8 mouse cellular contexts compared by ENCODE assay signal in the genomic region with DNA sequence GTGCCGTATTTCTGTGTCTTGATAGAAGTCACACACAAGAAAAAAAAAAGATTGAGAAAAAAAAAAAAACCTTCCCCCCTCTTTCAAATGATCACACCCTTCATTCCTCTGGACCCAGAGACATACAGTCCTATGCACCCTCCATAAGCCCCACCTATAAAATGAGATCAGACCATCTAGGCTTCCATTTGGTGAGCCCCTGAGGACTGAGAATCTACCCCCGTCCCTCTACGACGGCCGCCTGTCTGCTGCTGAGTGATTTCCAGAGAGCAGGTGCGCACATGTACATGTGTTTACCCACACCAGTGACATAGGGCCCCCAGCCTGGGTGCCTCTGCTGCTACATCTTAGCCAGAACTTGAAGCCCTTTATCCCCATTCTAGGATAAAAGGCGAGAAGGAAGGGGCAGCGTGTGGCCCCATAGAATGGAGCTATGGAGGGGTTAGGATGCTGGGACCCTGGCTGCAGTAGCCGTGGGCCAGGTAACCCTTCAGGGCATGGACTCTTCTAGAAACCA. TPM values are rescaled to one million over a fixed set of nuclear protein-coding genes. Genes with fewer than 3 reads are reported as not detected.
DNase-seq lines count a peak whose midpoint lies in the region; ATAC-seq and TF ChIP-seq lines count a peak whose summit lies in the region.

No protein-coding gene starts in this region.

- TF ChIP-seq EP300 in liver, postnatal 0 days (IDR thresholded peaks at IDR 0.05; ENCODE audit: low read depth), result no peak

- no peak for DNase-seq in liver, adult 2 months (ENCODE audit: extremely low read depth, low read depth, low spot score)
- no peak for DNase-seq in liver
- DNase-seq in liver, postnatal 0 days, result no peak
- peak; percentile 67 to 72 for DNase-seq in thymus, postnatal 10 days (ENCODE audit: low spot score in 2 of 2)
- DNase-seq in frontal cortex, postnatal 36 days (ENCODE audit: low spot score in 2 of 2), result no peak
- DNase-seq in ovary, adult 18-20 months (ENCODE audit: low spot score), result no peak

- peaks cover 24% of the 10 kb centered on the region for H3K4me1 ChIP-seq in liver, adult 2 months (ENCODE audit: control insufficient read depth, insufficient read depth, low read length)
- H3K4me1 ChIP-seq in hindbrain, embryonic 12.5 days, result peaks cover 35% of the 10 kb centered on the region
- H3K4me1 ChIP-seq in liver, postnatal 0 days (ENCODE audit: insufficient read depth), result peaks cover 49% of the 10 kb centered on the region

- H3K9me3 ChIP-seq in hindbrain, embryonic 12.5 days (replicated peaks), result no peaks in the 10 kb centered on the region
- H3K9me3 ChIP-seq in liver, postnatal 0 days (ENCODE audit: low read length), result no peaks in the 10 kb centered on the region

- TF ChIP-seq CTCF in liver, adult 2 months (IDR thresholded peaks at IDR 0.05; ENCODE audit: low read depth, low read length), result no peak
- TF ChIP-seq CTCF in liver, postnatal 0 days (IDR thresholded peaks at IDR 0.05; ENCODE audit: low read depth), result no peak

- peak overlapping the region; percentile 55; the same call in 1 of the 2 replicates for H3K4me3 ChIP-seq in liver, adult 2 months (ENCODE audit: insufficient read depth, low read depth, low read length)
- no peak overlapping the region for H3K4me3 ChIP-seq in hindbrain, embryonic 12.5 days
- 0 out of 2 replicates have a peak overlapping the region, but pooled peaks have one; percentile 46 for H3K4me3 ChIP-seq in liver, postnatal 0 days (ENCODE audit: low read depth, low read length)

- peak; percentile 2; the same call in 1 of the 2 replicates for ATAC-seq in common myeloid progenitor, adult 5-6 weeks (replicated peaks; ENCODE audit: low read depth, poor library complexity, severe bottlenecking)
- ATAC-seq in hindbrain, embryonic 12.5 days (ENCODE audit: low FRiP score), result no peak
- peak; percentile 2; the same call in 1 of the 2 replicates for ATAC-seq in liver, postnatal 0 days

- H3K4me2 ChIP-seq in hindbrain, embryonic 12.5 days (replicated peaks), result peak overlapping the region; percentile 54
- peak overlapping the region; percentile 74 for H3K4me2 ChIP-seq in liver, postnatal 0 days (ENCODE audit: low read depth, low read length)

- no peaks in the 10 kb centered on the region for H3K27me3 ChIP-seq in liver, adult 2 months (ENCODE audit: control insufficient read depth, insufficient read depth, low read length)
- H3K27me3 ChIP-seq in hindbrain, embryonic 12.5 days, result peaks cover 8% of the 10 kb centered on the region
- no peaks in the 10 kb centered on the region for H3K27me3 ChIP-seq in liver, postnatal 0 days (ENCODE audit: insufficient read depth, low read length)

- no peaks in the 10 kb centered on the region; the same call in 1 of the 2 replicates for H3K36me3 ChIP-seq in liver, adult 2 months (ENCODE audit: control insufficient read depth, insufficient read depth, low read length)
- peaks cover 39% of the 10 kb centered on the region for H3K36me3 ChIP-seq in hindbrain, embryonic 12.5 days
- H3K36me3 ChIP-seq in liver, postnatal 0 days (replicated peaks; ENCODE audit: insufficient read depth, low read length), result peaks cover 10% of the 10 kb centered on the region

- H3K27ac ChIP-seq in liver, adult 2 months (replicated peaks; ENCODE audit: insufficient read depth, low read depth, low read length), result no peak overlapping the region
- H3K27ac ChIP-seq in hindbrain, embryonic 12.5 days, result no peak overlapping the region
- peak overlapping the region; percentile 44 for H3K27ac ChIP-seq in liver, postnatal 0 days (ENCODE audit: low read depth)

- H3K79me2 ChIP-seq in liver, adult 2 months (ENCODE audit: control insufficient read depth, insufficient read depth, low read length), result no peaks in the 10 kb centered on the region

- H3K9ac ChIP-seq in liver, adult 2 months (ENCODE audit: low read depth, low read length), result peak overlapping the region; percentile 5; the same call in 1 of the 2 replicates
- H3K9ac ChIP-seq in hindbrain, embryonic 12.5 days, result no peak overlapping the region
- H3K9ac ChIP-seq in liver, postnatal 0 days (replicated peaks), result no peak overlapping the region

- WGBS in liver, adult 2 months, result 38% methylated on average over 9 of the region's 9 CpGs
- 32% methylated on average over 9 of the region's 9 CpGs for WGBS in hindbrain, embryonic 12.5 days
- WGBS in liver, postnatal 0 days (ENCODE audit: insufficient replicate concordance), result 31% methylated on average over 9 of the region's 9 CpGs

- TF ChIP-seq POLR2A in liver, adult 2 months (IDR thresholded peaks at IDR 0.05; ENCODE audit: extremely low read depth, insufficient read depth, low read length), result no peak

RNA-seq across cellular contexts. Expression of gene Bcl9l, which starts 27.8 kb away (rescaled TPM):
- 5.4 and 5.9 TPM in 2 replicates for total RNA-seq in liver, adult 2 months (2014; rRNA removed)
- 26.0 and 27.9 TPM in 2 replicates for polyA plus RNA-seq in liver, adult 2 months (2012; rRNA removed)
- 3.1 and 5.7 TPM in 2 replicates for total RNA-seq in common myeloid progenitor, adult 5-6 weeks (2017)
- polyA plus RNA-seq in hindbrain, embryonic 12.5 days (2016; fragmentation: Nextera tagmentation; extraction: Ambion mirVana), result 12.3 and 15.5 TPM in 2 replicates
- 2.0 and 2.2 TPM in 2 replicates for polyA plus RNA-seq in liver, postnatal 0 days (2015; fragmentation: Nextera tagmentation; extraction: Ambion mirVana)

RNA-seq across cellular contexts. Expression of gene Cxcr5, which starts 51.3 kb away (rescaled TPM):
- total RNA-seq in liver, adult 2 months (2014; rRNA removed), result 0.18 and 0.20 TPM in 2 replicates
- 0.24 and 1.4 TPM in 2 replicates for polyA plus RNA-seq in liver, adult 2 months (2012; rRNA removed)
- not detected in 2 replicates for total RNA-seq in common myeloid progenitor, adult 5-6 weeks (2017)
- not detected in 2 replicates for polyA plus RNA-seq in hindbrain, embryonic 12.5 days (2016; fragmentation: Nextera tagmentation; extraction: Ambion mirVana)
- 0.32 and 0.55 TPM in 2 replicates for polyA plus RNA-seq in liver, postnatal 0 days (2015; fragmentation: Nextera tagmentation; extraction: Ambion mirVana)

RNA-seq across cellular contexts. Expression of gene Upk2, which starts 55.6 kb away (rescaled TPM):
- not detected in 2 replicates for total RNA-seq in liver, adult 2 months (2014; rRNA removed)
- polyA plus RNA-seq in liver, adult 2 months (2012; rRNA removed), result not detected in 2 replicates
- total RNA-seq in common myeloid progenitor, adult 5-6 weeks (2017), result not detected in 2 replicates
- not detected in 2 replicates for polyA plus RNA-seq in hindbrain, embryonic 12.5 days (2016; fragmentation: Nextera tagmentation; extraction: Ambion mirVana)
- polyA plus RNA-seq in liver, postnatal 0 days (2015; fragmentation: Nextera tagmentation; extraction: Ambion mirVana), result not detected in 2 replicates

Comparison
In these comparisons a context has a peak if more than half of its experiments do, and no peak if none do; other contexts are left out.
1. DNase-seq: peak in thymus, postnatal 10 days (2 of 2); none in liver, adult 2 months (single experiment), liver (single experiment), liver, postnatal 0 days (single experiment), frontal cortex, postnatal 36 days (0 of 2) and ovary, adult 18-20 months (single experiment).